Mouse (Mus musculus) MEL (cell line): ENCODE results near the gene Upb1. TPM values are rescaled to one million over a fixed set of nuclear protein-coding genes. Genes with fewer than 3 reads are reported as not detected.

ENCODE experiments used
- DNase-seq: peaks from one replicate; pipeline ENCODE4 v3.0.0; 2011; ENCODE audit warnings: low read depth, low spot score
- H3K27ac ChIP-seq: 2 replicates; pipeline ENCODE4 v1.5.1; 2012; ENCODE audit warnings: low read depth, mild to moderate bottlenecking, control low read depth, low read length, moderate library complexity; ENCODE audit not compliant: control insufficient read depth
- H3K27me3 ChIP-seq, 2 experiments: fragments of 150-350 bp in 1 of 2; sonication (generic) in 1 of 2; 2 replicates each; pipeline ENCODE4 v1.6.1; 2012; ENCODE audit warnings: low read length in 2 of 2, mild to moderate bottlenecking in 2 of 2, improper control_type of control experiment in 1 of 2, moderate library complexity in 1 of 2; ENCODE audit not compliant: insufficient read depth in 2 of 2, control insufficient read depth in 1 of 2
- H3K36me3 ChIP-seq, 2 experiments: 2 replicates each; pipeline ENCODE4 v1.6.1; 2012 to 2014; ENCODE audit warnings: low read length in 2 of 2, improper control_type of control experiment in 1 of 2, inconsistent platforms in 1 of 2, mild to moderate bottlenecking in 1 of 2; ENCODE audit not compliant: insufficient read depth in 2 of 2, control insufficient read depth in 1 of 2
- H3K4me1 ChIP-seq, 2 experiments: fragments of 150-350 bp in 1 of 2; sonication (generic) in 1 of 2; 2 replicates each; pipeline ENCODE4 v1.6.1; 2012; ENCODE audit warnings: low read length in 2 of 2, improper control_type of control experiment in 1 of 2, mild to moderate bottlenecking in 1 of 2; ENCODE audit not compliant: insufficient read depth in 2 of 2, control insufficient read depth in 1 of 2
- H3K4me3 ChIP-seq, 2 experiments: fragments of 150-350 bp in 1 of 2; sonication (generic) in 1 of 2; 2 replicates each; pipeline ENCODE4 v1.5.1; 2012; ENCODE audit warnings: low read depth in 2 of 2, low read length in 2 of 2, mild to moderate bottlenecking in 2 of 2, moderate library complexity in 2 of 2, control low read depth in 1 of 2, improper control_type of control experiment in 1 of 2; ENCODE audit not compliant: control insufficient read depth in 1 of 2, insufficient read depth in 1 of 2
- H3K79me2 ChIP-seq: 2 replicates; pipeline ENCODE4 v1.6.1; 2012; ENCODE audit warnings: mild to moderate bottlenecking, low read length, moderate library complexity; ENCODE audit not compliant: control insufficient read depth, poor library complexity, insufficient read depth
- H3K9ac ChIP-seq: 2 replicates; pipeline ENCODE4 v1.6.1; 2012; ENCODE audit warnings: low read depth, mild to moderate bottlenecking, control low read depth, low read length, moderate library complexity; ENCODE audit not compliant: control insufficient read depth, poor library complexity, severe bottlenecking
- H3K9me3 ChIP-seq: fragments of 150-350 bp; sonication (generic); replicated peaks from 2 replicates; pipeline ENCODE4 v1.6.1; 2012; ENCODE audit warnings: mild to moderate bottlenecking, low read length, improper control_type of control experiment, moderate library complexity; ENCODE audit not compliant: insufficient read depth
- CTCF ChIP-seq, 3 experiments: IDR thresholded peaks in 2 of 3; conservative IDR thresholded peaks in 1 of 3; 2 replicates each; pipeline ENCODE4 v1.5.1; 2011 to 2012; ENCODE audit warnings: low read length in 3 of 3, low read depth in 2 of 3, mild to moderate bottlenecking in 2 of 3, improper control_type of control experiment in 1 of 3, inconsistent platforms in 1 of 3, mixed read lengths in 1 of 3, moderate library complexity in 1 of 3; ENCODE audit not compliant: control insufficient read depth in 1 of 3, insufficient read depth in 1 of 3, poor library complexity in 1 of 3, severe bottlenecking in 1 of 3
- E2F4 ChIP-seq: IDR thresholded peaks from 2 replicates; pipeline ENCODE4 v1.6.1; 2011; ENCODE audit warnings: low read depth, low read length, improper control_type of control experiment, borderline replicate concordance
- EP300 ChIP-seq, 2 experiments: IDR thresholded peaks; 2 replicates each; pipeline ENCODE4 v1.6.1; 2011; ENCODE audit warnings: improper control_type of control experiment in 2 of 2, low read length in 2 of 2, low read depth in 1 of 2, mild to moderate bottlenecking in 1 of 2
- ETS1 ChIP-seq: IDR thresholded peaks from 2 replicates; pipeline ENCODE4 v1.6.1; 2012; ENCODE audit warnings: low read depth, mild to moderate bottlenecking, inconsistent platforms, low read length, improper control_type of control experiment, moderate library complexity
- GABPA ChIP-seq: IDR thresholded peaks from 2 replicates; pipeline ENCODE4 v1.6.1; 2012; ENCODE audit warnings: low read depth, mild to moderate bottlenecking, inconsistent platforms, low read length, improper control_type of control experiment, moderate library complexity
- MEF2A ChIP-seq: IDR thresholded peaks from 2 replicates; pipeline ENCODE4 v1.6.1; 2014; ENCODE audit warnings: low read depth, mild to moderate bottlenecking, inconsistent platforms, low read length, improper control_type of control experiment; ENCODE audit not compliant: poor library complexity, insufficient replicate concordance, severe bottlenecking; ENCODE audit errors: extremely low read depth
- NELFE ChIP-seq: IDR thresholded peaks from 2 replicates; pipeline ENCODE4 v1.6.1; 2011; ENCODE audit warnings: low read depth, low read length, improper control_type of control experiment
- NRF1 ChIP-seq: IDR thresholded peaks from 2 replicates; pipeline ENCODE4 v1.6.1; 2014; ENCODE audit warnings: low read depth, mild to moderate bottlenecking, inconsistent platforms, low read length, improper control_type of control experiment, moderate library complexity; ENCODE audit not compliant: poor library complexity, insufficient read depth, severe bottlenecking
- POLR2A ChIP-seq, 2 experiments: IDR thresholded peaks; 2 replicates each; pipeline ENCODE4 v1.6.1; 2011 to 2012; ENCODE audit warnings: low read length in 2 of 2, mild to moderate bottlenecking in 2 of 2, control low read depth in 1 of 2, improper control_type of control experiment in 1 of 2, low read depth in 1 of 2, moderate library complexity in 1 of 2; ENCODE audit not compliant: control insufficient read depth in 1 of 2, insufficient read depth in 1 of 2, poor library complexity in 1 of 2
- POLR2AphosphoS2 ChIP-seq: IDR thresholded peaks from 2 replicates; pipeline ENCODE4 v1.6.1; 2011; ENCODE audit warnings: low read length, improper control_type of control experiment
- RCOR1 ChIP-seq: IDR thresholded peaks from 2 replicates; pipeline ENCODE4 v1.6.1; 2012; ENCODE audit warnings: low read depth, mild to moderate bottlenecking, inconsistent platforms, low read length, improper control_type of control experiment
- SIN3A ChIP-seq: IDR thresholded peaks from 2 replicates; pipeline ENCODE4 v1.6.1; 2012; ENCODE audit warnings: low read length, improper control_type of control experiment, inconsistent platforms
- TAL1 ChIP-seq: IDR thresholded peaks from 2 replicates; pipeline ENCODE4 v1.6.1; 2012; ENCODE audit warnings: mild to moderate bottlenecking, inconsistent platforms, low read length, moderate library complexity, mixed read lengths
- TCF12 ChIP-seq: IDR thresholded peaks from 2 replicates; pipeline ENCODE4 v1.6.1; 2014; ENCODE audit warnings: low read depth, mild to moderate bottlenecking, inconsistent platforms, low read length, improper control_type of control experiment, moderate library complexity
- USF1 ChIP-seq: IDR thresholded peaks from 2 replicates; pipeline ENCODE4 v1.6.1; 2014; ENCODE audit warnings: low read depth, mild to moderate bottlenecking, inconsistent platforms, low read length, improper control_type of control experiment, moderate library complexity
- ZC3H11A ChIP-seq: IDR thresholded peaks from 2 replicates; pipeline ENCODE4 v1.6.1; 2012; ENCODE audit warnings: low read depth, mild to moderate bottlenecking, inconsistent platforms, low read length, improper control_type of control experiment
- ZMIZ1 ChIP-seq: IDR thresholded peaks from 2 replicates; pipeline ENCODE4 v1.6.1; 2012; ENCODE audit warnings: low read depth, mild to moderate bottlenecking, inconsistent platforms, low read length, improper control_type of control experiment, moderate library complexity
- polyA plus RNA-seq, 2 experiments: library from polyadenylated mRNA; stranded (reverse) in 1 of 2; unstranded in 1 of 2; fragments of >175 nt in 1 of 2; fragments of >200 nt in 1 of 2; gene quantifications; 2 replicates each; pipeline versions ENCODE4 v1.2.1 to v1.2.4; 2012; ENCODE audit warnings: low replicate concordance in 2 of 2, low read depth in 1 of 2; ENCODE audit not compliant: insufficient read length in 2 of 2, insufficient read depth in 1 of 2, missing spikeins in 1 of 2
- total RNA-seq: library from RNA; depleted of rRNA; stranded (reverse); fragments of 300-350 nt; gene quantifications from 2 replicates; pipeline ENCODE4 v1.2.3, GENCODE M21; 2012

The Upb1 gene
- total and polyA plus RNA-seq, 3 experiments: 0.03 TPM; not detected in 2

- H3K36me3 ChIP-seq: no peaks in the 10 kb centered on the region
- H3K27ac ChIP-seq: no peak overlapping the region
- no peaks in the 10 kb centered on the region for H3K9me3 ChIP-seq
- no peak overlapping the region for H3K9ac ChIP-seq
- H3K79me2 ChIP-seq: no peaks in the 10 kb centered on the region
- H3K4me1 ChIP-seq: no peaks in the 10 kb centered on the region
- no peak for DNase-seq
- H3K27me3 ChIP-seq: no peaks in the 10 kb centered on the region
- TF ChIP-seq ZMIZ1: no peak
- no peak for TF ChIP-seq NELFE
- no peak for TF ChIP-seq GABPA
- no peak for TF ChIP-seq RCOR1
- no peak for TF ChIP-seq E2F4
- no peak for TF ChIP-seq USF1
- no peak for TF ChIP-seq TCF12
- TF ChIP-seq POLR2A (IDR thresholded peaks at IDR 0.05; ENCODE audit: control insufficient read depth in 1 of 2, insufficient read depth in 1 of 2, low read depth in 1 of 2, low read length in 2 of 2, poor library complexity in 1 of 2): no peak
- no peak for TF ChIP-seq POLR2AphosphoS2
- TF ChIP-seq NRF1: no peak
- no peak for TF ChIP-seq SIN3A
- TF ChIP-seq EP300 (IDR thresholded peaks at IDR 0.05; ENCODE audit: low read depth in 1 of 2, low read length in 2 of 2): no peak
- TF ChIP-seq TAL1: no peak
- no peak for TF ChIP-seq CTCF (IDR thresholded peaks at IDR 0.05 in 2 of 3, conservative IDR thresholded peaks at IDR 0.05 in 1 of 3; ENCODE audit: control insufficient read depth in 1 of 3, insufficient read depth in 1 of 3, low read depth in 2 of 3, low read length in 3 of 3, poor library complexity in 1 of 3, severe bottlenecking in 1 of 3)
- no peak for TF ChIP-seq ZC3H11A
- H3K4me3 ChIP-seq: no peak overlapping the region
These were observed 27.4 kb downstream of the Upb1 start for GRCm38 (mm10) chr10:75428049-75429003.

GRCm38 (mm10) chr10:75429004-75429380 lies 28.1 kb downstream of the Upb1 start:
- DNase-seq: no peak
- Histone ChIP-seq H3K9ac (no peak overlapping the region), H3K27ac (no peak overlapping the region)

More at GRCm38 (mm10) chr10:75429004-75429380, 28.1 kb downstream of the Upb1 start:
- Histone ChIP-seq H3K79me2 (no peaks in the 10 kb centered on the region), H3K9me3 (no peaks in the 10 kb centered on the region), H3K4me3 (no peak overlapping the region), H3K36me3 (no peaks in the 10 kb centered on the region), H3K27me3 (no peaks in the 10 kb centered on the region), H3K4me1 (no peaks in the 10 kb centered on the region)
- no peak for TF ChIP-seq MEF2A
- no peak for TF ChIP-seq ETS1
- TF ChIP-seq ZMIZ1: no peak
